In genomic region chr7:115904798-115905207, GRCm38 (mm10) we compare ENCODE assay signal across 21 mouse cellular contexts.
DNase-seq lines count a peak whose midpoint lies in the region; ATAC-seq lines count a peak whose summit lies in the region.
"Had no signal": no experiment of that assay in that cellular context is flagged by ENCODE, and none has a peak within 500 bp of the region (broad histone marks: within the 10 kb centered on the region; RNA-seq: fewer than 3 reads in every experiment).

No protein-coding gene starts in this region.

- WGBS in hindbrain, embryonic 12.5 days: 51% methylated on average over 9 of the region's 9 CpGs
- 80% methylated on average over 9 of the region's 9 CpGs for WGBS in hindbrain, embryonic 10.5 days
- 45% methylated on average over 9 of the region's 9 CpGs for WGBS in forebrain, embryonic 14.5 days
- 42% methylated on average over 9 of the region's 9 CpGs for WGBS in hindbrain, embryonic 16.5 days
- WGBS in neural tube, embryonic 15.5 days: 36% methylated on average over 9 of the region's 9 CpGs

- no peaks in the 10 kb centered on the region for H3K9me3 ChIP-seq in hindbrain, embryonic 12.5 days (replicated peaks)
- no peaks in the 10 kb centered on the region for H3K9me3 ChIP-seq in hindbrain, embryonic 10.5 days
- no peaks in the 10 kb centered on the region for H3K9me3 ChIP-seq in forebrain, embryonic 14.5 days (replicated peaks; ENCODE audit: control insufficient read depth, low read length)
- no peaks in the 10 kb centered on the region for H3K9me3 ChIP-seq in hindbrain, embryonic 16.5 days (ENCODE audit: control insufficient read depth, low read length)
- no peaks in the 10 kb centered on the region for H3K9me3 ChIP-seq in neural tube, embryonic 15.5 days (replicated peaks)
- H3K9me3 ChIP-seq: G1E; heart, embryonic 10.5 days; intestine, embryonic 15.5 days; liver, embryonic 12.5 days; megakaryocyte, embryonic 14.5 days had no signal

- ATAC-seq in hindbrain, embryonic 12.5 days (ENCODE audit: low FRiP score): peak; percentile 35; the same call in 1 of the 2 replicates
- ATAC-seq in forebrain, embryonic 14.5 days: peak; percentile 42; the same call in 1 of the 2 replicates
- peak; percentile 50; the same call in 1 of the 2 replicates for ATAC-seq in hindbrain, embryonic 16.5 days
- ATAC-seq in neural tube, embryonic 15.5 days (ENCODE audit: low FRiP score): peak; percentile 55
- ATAC-seq: activated CD4-positive, CD25-positive, alpha-beta regulatory T cell, adult 4 months; intestine, embryonic 15.5 days had no signal

- H3K9ac ChIP-seq in hindbrain, embryonic 12.5 days: no peak overlapping the region
- no peak overlapping the region for H3K9ac ChIP-seq in forebrain, embryonic 14.5 days (ENCODE audit: low read length)
- no peak overlapping the region for H3K9ac ChIP-seq in hindbrain, embryonic 16.5 days (ENCODE audit: low read depth, low read length)
- H3K9ac ChIP-seq in neural tube, embryonic 15.5 days (replicated peaks): no peak overlapping the region
- H3K9ac ChIP-seq: intestine, embryonic 15.5 days; liver, embryonic 12.5 days had no signal

- H3K4me1 ChIP-seq in hindbrain, embryonic 12.5 days: peaks cover 17% of the 10 kb centered on the region
- peaks cover 25% of the 10 kb centered on the region for H3K4me1 ChIP-seq in hindbrain, embryonic 10.5 days (replicated peaks)
- H3K4me1 ChIP-seq in forebrain, embryonic 14.5 days (ENCODE audit: control insufficient read depth, insufficient read depth, low read length): peaks cover 20% of the 10 kb centered on the region
- peaks cover 3% of the 10 kb centered on the region for H3K4me1 ChIP-seq in hindbrain, embryonic 16.5 days (ENCODE audit: control insufficient read depth, insufficient read depth, low read depth, low read length)
- peaks cover 24% of the 10 kb centered on the region for H3K4me1 ChIP-seq in neural tube, embryonic 15.5 days
- H3K4me1 ChIP-seq: intestine, embryonic 15.5 days had no signal

- DNase-seq in hindbrain, embryonic 10.5 days (ENCODE audit: low spot score): no peak
- peak; percentile 58 for DNase-seq in forebrain, embryonic 14.5 days (ENCODE audit: low spot score)
- no peak for DNase-seq in spleen, postnatal 36 days (ENCODE audit: low spot score in 2 of 2)
- no peak for DNase-seq in yolk sac, embryonic 10.5 days (ENCODE audit: low spot score)
- DNase-seq: adrenal gland, postnatal 25 days; cerebellum, adult 11-12 months; cerebellum, postnatal 14 days; embryo, embryonic 11 days; kidney, adult 9 months; kidney, postnatal 4 days; lung, adult 2 months; thymus, postnatal 14 days had no signal

- H3K4me3 ChIP-seq in hindbrain, embryonic 12.5 days: no peak overlapping the region
- H3K4me3 ChIP-seq in hindbrain, embryonic 10.5 days: no peak overlapping the region
- H3K4me3 ChIP-seq in forebrain, embryonic 14.5 days (ENCODE audit: low read depth, low read length): no peak overlapping the region
- no peak overlapping the region for H3K4me3 ChIP-seq in hindbrain, embryonic 16.5 days (ENCODE audit: low read length)
- no peak overlapping the region for H3K4me3 ChIP-seq in neural tube, embryonic 15.5 days (replicated peaks)
- H3K4me3 ChIP-seq: heart, embryonic 10.5 days; intestine, embryonic 15.5 days; liver, embryonic 12.5 days; megakaryocyte, embryonic 14.5 days had no signal

- H3K27me3 ChIP-seq in hindbrain, embryonic 12.5 days: no peaks in the 10 kb centered on the region
- H3K27me3 ChIP-seq in hindbrain, embryonic 10.5 days (ENCODE audit: insufficient read depth, poor library complexity, severe bottlenecking): no peaks in the 10 kb centered on the region
- H3K27me3 ChIP-seq in forebrain, embryonic 14.5 days (replicated peaks; ENCODE audit: control insufficient read depth, insufficient read depth, low read length): no peaks in the 10 kb centered on the region
- H3K27me3 ChIP-seq in hindbrain, embryonic 16.5 days (replicated peaks; ENCODE audit: control insufficient read depth, insufficient read depth, low read length): 0 out of 2 replicates have a peak, but pooled peaks cover 3% of the 10 kb centered on the region
- no peaks in the 10 kb centered on the region for H3K27me3 ChIP-seq in neural tube, embryonic 15.5 days (replicated peaks)
- H3K27me3 ChIP-seq: intestine, embryonic 15.5 days had no signal

- H3K36me3 ChIP-seq in hindbrain, embryonic 12.5 days: no peaks in the 10 kb centered on the region
- H3K36me3 ChIP-seq in hindbrain, embryonic 10.5 days: no peaks in the 10 kb centered on the region
- H3K36me3 ChIP-seq in forebrain, embryonic 14.5 days (ENCODE audit: control insufficient read depth, insufficient read depth, low read length): no peaks in the 10 kb centered on the region
- no peaks in the 10 kb centered on the region for H3K36me3 ChIP-seq in hindbrain, embryonic 16.5 days (ENCODE audit: control insufficient read depth, insufficient read depth, low read length)
- H3K36me3 ChIP-seq in neural tube, embryonic 15.5 days: no peaks in the 10 kb centered on the region
- H3K36me3 ChIP-seq: G1E; heart, embryonic 10.5 days; intestine, embryonic 15.5 days; liver, embryonic 12.5 days had no signal

- no peak overlapping the region for H3K27ac ChIP-seq in hindbrain, embryonic 12.5 days
- H3K27ac ChIP-seq in hindbrain, embryonic 10.5 days: no peak overlapping the region
- H3K27ac ChIP-seq in forebrain, embryonic 14.5 days (ENCODE audit: low read depth, low read length): no peak overlapping the region
- no peak overlapping the region for H3K27ac ChIP-seq in hindbrain, embryonic 16.5 days (ENCODE audit: low read depth, low read length)
- no peak overlapping the region for H3K27ac ChIP-seq in neural tube, embryonic 15.5 days (replicated peaks)
- H3K27ac ChIP-seq: heart, embryonic 10.5 days; intestine, embryonic 15.5 days; liver, embryonic 12.5 days had no signal

- H3K4me2 ChIP-seq in hindbrain, embryonic 12.5 days (replicated peaks): no peak overlapping the region
- peak overlapping the region; percentile 24; the same call in 1 of the 2 replicates for H3K4me2 ChIP-seq in forebrain, embryonic 14.5 days (ENCODE audit: low read length)
- H3K4me2 ChIP-seq in hindbrain, embryonic 16.5 days (ENCODE audit: low read length): no peak overlapping the region
- peak overlapping the region; percentile 30; the same call in 1 of the 2 replicates for H3K4me2 ChIP-seq in neural tube, embryonic 15.5 days
- H3K4me2 ChIP-seq: intestine, embryonic 15.5 days had no signal

Comparison
In these comparisons a context has a peak if more than half of its experiments do, and no peak if none do; other contexts are left out.
1. H3K4me2 ChIP-seq: peak in forebrain, embryonic 14.5 days (single experiment) and neural tube, embryonic 15.5 days (single experiment); none in hindbrain, embryonic 12.5 days (single experiment) and hindbrain, embryonic 16.5 days (single experiment).
2. Peak in every context shown above with its lines, with median percentiles within 50 percentile points of each other: ATAC-seq.